Mouse (Mus musculus) megakaryocyte, embryonic 14.5 days (primary cell): ENCODE data around the gene Gm45618.

ENCODE experiments used
- FLI1 ChIP-seq: IDR thresholded peaks from 2 replicates; pipeline ENCODE4 v1.6.1; 2012; ENCODE audit warnings: low read length, inconsistent platforms, mixed read lengths
- GATA1 ChIP-seq: IDR thresholded peaks from 3 replicates; pipeline ENCODE4 v1.6.1; 2012; ENCODE audit warnings: mixed read lengths, low read length, inconsistent platforms, borderline replicate concordance

GRCm38 (mm10) chr7:142093696-142094240 is 26.8 kb downstream of the Gm45618 start:
- TF ChIP-seq GATA1 (no peak), FLI1 (no peak)
